Mouse (Mus musculus) CH12.LX (cell line): ENCODE measurements at regions not wholly inside any gene's neighbourhood (a gene's known extent, or its start where the extent isn't known, plus 50 kb on each side); places are given as distances from the start of the nearest gene placed in this dataset.

Source experiments
- DNase-seq: peaks from one replicate; pipeline ENCODE4 v3.0.0-alpha.2; 2013; ENCODE audit errors: extremely low read depth
- H3K27ac ChIP-seq: 2 replicates; pipeline ENCODE4 v1.5.1; 2012; ENCODE audit warnings: low read depth, mild to moderate bottlenecking, control low read depth, moderate library complexity; ENCODE audit not compliant: insufficient read depth
- H3K27me3 ChIP-seq: replicated peaks from 2 replicates; pipeline ENCODE3; 2012; ENCODE audit warnings: inconsistent platforms
- H3K36me3 ChIP-seq, 2 experiments: replicated peaks in 1 of 2; 2 replicates each; pipeline versions ENCODE3 to v1.6.1; 2012; ENCODE audit warnings: inconsistent platforms in 1 of 2, low read length in 1 of 2, mild to moderate bottlenecking in 1 of 2, mixed read lengths in 1 of 2, moderate library complexity in 1 of 2; ENCODE audit not compliant: control insufficient read depth in 1 of 2, insufficient read depth in 1 of 2
- H3K4me1 ChIP-seq, 2 experiments: 2 replicates each; pipeline ENCODE4 v1.6.1; 2012; ENCODE audit warnings: inconsistent platforms in 1 of 2, moderate library complexity in 1 of 2; ENCODE audit not compliant: insufficient read depth in 2 of 2, control insufficient read depth in 1 of 2
- H3K4me2 ChIP-seq: 2 replicates; pipeline ENCODE4 v1.6.1; 2012; ENCODE audit warnings: low read depth, mild to moderate bottlenecking, control low read depth; ENCODE audit not compliant: poor library complexity, insufficient read depth, severe bottlenecking
- H3K4me3 ChIP-seq, 3 experiments: fragments of 150-350 bp in 1 of 3; sonication (generic) in 1 of 3; replicated peaks in 1 of 3; 2 replicates each; pipeline versions ENCODE3 to v1.5.1; 2011 to 2012; ENCODE audit warnings: low read depth in 2 of 3, low read length in 2 of 3, mild to moderate bottlenecking in 2 of 3, moderate library complexity in 2 of 3, control low read depth in 1 of 3, improper control_type of control experiment in 1 of 3, inconsistent platforms in 1 of 3, mixed read lengths in 1 of 3; ENCODE audit not compliant: poor library complexity in 1 of 3
- H3K79me2 ChIP-seq: replicated peaks from 2 replicates; pipeline ENCODE4 v1.6.1; 2012; ENCODE audit warnings: mild to moderate bottlenecking, moderate library complexity; ENCODE audit not compliant: control insufficient read depth, poor library complexity, insufficient read depth, severe bottlenecking; ENCODE audit errors: extremely low read depth
- H3K9ac ChIP-seq: 2 replicates; pipeline ENCODE4 v1.6.1; 2012; ENCODE audit warnings: low read depth, mild to moderate bottlenecking, control low read depth, moderate library complexity; ENCODE audit not compliant: insufficient read depth
- H3K9me3 ChIP-seq: replicated peaks from 2 replicates; pipeline ENCODE3; 2012; ENCODE audit warnings: low read length, inconsistent platforms, mixed read lengths
- BHLHE40 ChIP-seq: IDR thresholded peaks from 2 replicates; pipeline ENCODE4 v1.6.1; 2011; ENCODE audit warnings: mild to moderate bottlenecking, low read depth, low read length, improper control_type of control experiment
- CTCF ChIP-seq, 2 experiments: IDR thresholded peaks in 1 of 2; conservative IDR thresholded peaks in 1 of 2; 2 replicates each; pipeline ENCODE4 v1.5.1; 2011 to 2012; ENCODE audit warnings: low read depth in 2 of 2, low read length in 2 of 2, improper control_type of control experiment in 1 of 2, inconsistent platforms in 1 of 2, mild to moderate bottlenecking in 1 of 2, moderate library complexity in 1 of 2
- E2F4 ChIP-seq: IDR thresholded peaks from 2 replicates; pipeline ENCODE4 v1.6.1; 2011; ENCODE audit warnings: low read depth, low read length, improper control_type of control experiment; ENCODE audit not compliant: insufficient replicate concordance
- ELF1 ChIP-seq: IDR thresholded peaks from 2 replicates; pipeline ENCODE4 v1.6.1; 2014; ENCODE audit warnings: low read depth, mild to moderate bottlenecking, inconsistent platforms, low read length, improper control_type of control experiment
- ETS1 ChIP-seq: conservative IDR thresholded peaks from 2 replicates; pipeline ENCODE4 v1.6.1; 2012; ENCODE audit warnings: low read depth, mild to moderate bottlenecking, inconsistent platforms, low read length, improper control_type of control experiment, moderate library complexity
- GABPA ChIP-seq: IDR thresholded peaks from 2 replicates; pipeline ENCODE4 v1.6.1; 2012; ENCODE audit warnings: low read depth, low read length, improper control_type of control experiment, inconsistent platforms; ENCODE audit not compliant: insufficient replicate concordance
- IRF4 ChIP-seq: IDR thresholded peaks from 2 replicates; pipeline ENCODE4 v1.6.1; 2014; ENCODE audit warnings: low read depth, mild to moderate bottlenecking, inconsistent platforms, low read length, improper control_type of control experiment
- JUND ChIP-seq: conservative IDR thresholded peaks from 2 replicates; pipeline ENCODE4 v1.6.1; 2011; ENCODE audit warnings: low read depth, low read length, improper control_type of control experiment
- MAZ ChIP-seq: IDR thresholded peaks from 2 replicates; pipeline ENCODE4 v1.6.1; 2012; ENCODE audit warnings: low read depth, mild to moderate bottlenecking, inconsistent platforms, low read length, improper control_type of control experiment, moderate library complexity
- MXI1 ChIP-seq: IDR thresholded peaks from 2 replicates; pipeline ENCODE4 v1.6.1; 2011; ENCODE audit warnings: mild to moderate bottlenecking, low read depth, low read length, improper control_type of control experiment
- NELFE ChIP-seq: IDR thresholded peaks from 2 replicates; pipeline ENCODE4 v1.6.1; 2011; ENCODE audit warnings: low read depth, low read length, improper control_type of control experiment
- NRF1 ChIP-seq: IDR thresholded peaks from 2 replicates; pipeline ENCODE4 v1.6.1; 2014; ENCODE audit warnings: low read depth, mild to moderate bottlenecking, inconsistent platforms, low read length, improper control_type of control experiment, moderate library complexity
- POLR2A ChIP-seq: IDR thresholded peaks from 2 replicates; pipeline ENCODE4 v1.6.1; 2011; ENCODE audit warnings: low read depth, mild to moderate bottlenecking, improper control_type of control experiment, low read length
- RAD21 ChIP-seq: IDR thresholded peaks from 2 replicates; pipeline ENCODE4 v1.6.1; 2011; ENCODE audit warnings: low read depth, mild to moderate bottlenecking, low read length, improper control_type of control experiment, moderate library complexity
- RCOR1 ChIP-seq: conservative IDR thresholded peaks from 2 replicates; pipeline ENCODE4 v1.6.1; 2012; ENCODE audit warnings: low read depth, mild to moderate bottlenecking, inconsistent platforms, low read length, improper control_type of control experiment
- SIN3A ChIP-seq: IDR thresholded peaks from 2 replicates; pipeline ENCODE4 v1.6.1; 2012; ENCODE audit warnings: low read length, improper control_type of control experiment, inconsistent platforms
- TBP ChIP-seq: conservative IDR thresholded peaks from 2 replicates; pipeline ENCODE4 v1.6.1; 2011; ENCODE audit warnings: low read depth, low read length, improper control_type of control experiment
- TCF12 ChIP-seq: IDR thresholded peaks from 2 replicates; pipeline ENCODE4 v1.6.1; 2014; ENCODE audit warnings: low read depth, mild to moderate bottlenecking, inconsistent platforms, low read length, improper control_type of control experiment
- USF2 ChIP-seq: conservative IDR thresholded peaks from 2 replicates; pipeline ENCODE4 v1.6.1; 2011; ENCODE audit warnings: low read depth, low read length, improper control_type of control experiment
- ZC3H11A ChIP-seq: IDR thresholded peaks from 2 replicates; pipeline ENCODE4 v1.6.1; 2012; ENCODE audit warnings: low read depth, mild to moderate bottlenecking, inconsistent platforms, low read length, improper control_type of control experiment
- ZNF384 ChIP-seq: IDR thresholded peaks from 2 replicates; pipeline ENCODE4 v1.6.1; 2012; ENCODE audit warnings: low read depth, low read length, improper control_type of control experiment, inconsistent platforms
- dilution Hi-C: fragments of 300-500 bp; cut with MboI; formaldehyde crosslinking; loops from 2 replicates; pipeline ENCODE4 v1.14.3; 2020; ENCODE audit warnings: low sequenced_read_pairs; ENCODE audit not compliant: extremely low pct_unique_long_range_greater_than_20kb, extremely low pct_ligation_motif_present
- in situ Hi-C: fragments of 300-500 bp; cut with MboI; formaldehyde crosslinking; loops from 3 replicates; pipeline ENCODE4 v1.14.3; 2019; ENCODE audit warnings: low sequenced_read_pairs, low pct_ligation_motif_present, low pct_unique_long_range_greater_than_20kb, mixed read lengths

DNA sequence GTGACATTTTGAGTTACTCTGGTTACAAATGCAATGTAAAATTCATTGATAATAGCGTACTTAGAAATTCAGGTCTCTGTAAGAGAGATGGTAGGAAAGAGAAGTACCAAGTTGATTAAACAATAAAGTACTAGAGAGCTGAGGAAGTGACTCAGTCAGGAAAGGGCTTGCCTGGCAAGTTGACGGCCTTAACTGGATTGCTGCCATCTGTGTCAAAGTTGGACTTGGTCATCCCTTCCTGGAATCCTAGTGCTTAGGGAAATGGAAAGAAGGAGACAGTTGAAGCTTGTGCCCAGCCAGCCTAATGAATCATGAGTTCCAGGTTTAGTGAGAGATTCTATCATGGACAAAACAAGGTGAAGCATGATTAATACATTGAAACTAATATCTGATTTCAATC lies 64.8 kb downstream of the Rpl36a-ps1 start:
- Histone ChIP-seq H3K27me3 (no peaks in the 10 kb centered on the region), H3K9me3 (peaks cover 17% of the 10 kb centered on the region), H3K27ac (no peak overlapping the region), H3K79me2 (no peaks in the 10 kb centered on the region), H3K4me3 (no peak overlapping the region), H3K36me3 (no peaks in the 10 kb centered on the region), H3K4me2 (no peak overlapping the region), H3K4me1 (no peaks in the 10 kb centered on the region), H3K9ac (no peak overlapping the region)
- DNase-seq, result no peak
- TF ChIP-seq MXI1 (no peak), SIN3A (no peak), BHLHE40 (no peak), ZC3H11A (no peak), NRF1 (no peak), POLR2A (no peak), JUND (no peak), ELF1 (no peak), CTCF (conservative IDR thresholded peaks at IDR 0.05 in 1 of 2, IDR thresholded peaks at IDR 0.05 in 1 of 2; ENCODE audit: low read depth in 2 of 2, low read length in 2 of 2) (no peak), TBP (no peak), ETS1 (no peak), GABPA (no peak), RCOR1 (no peak), MAZ (no peak), TCF12 (no peak), RAD21 (no peak), ZNF384 (no peak), IRF4 (no peak)
- dilution Hi-C loops (no loop called here), in situ Hi-C loops (no loop called here)

DNA sequence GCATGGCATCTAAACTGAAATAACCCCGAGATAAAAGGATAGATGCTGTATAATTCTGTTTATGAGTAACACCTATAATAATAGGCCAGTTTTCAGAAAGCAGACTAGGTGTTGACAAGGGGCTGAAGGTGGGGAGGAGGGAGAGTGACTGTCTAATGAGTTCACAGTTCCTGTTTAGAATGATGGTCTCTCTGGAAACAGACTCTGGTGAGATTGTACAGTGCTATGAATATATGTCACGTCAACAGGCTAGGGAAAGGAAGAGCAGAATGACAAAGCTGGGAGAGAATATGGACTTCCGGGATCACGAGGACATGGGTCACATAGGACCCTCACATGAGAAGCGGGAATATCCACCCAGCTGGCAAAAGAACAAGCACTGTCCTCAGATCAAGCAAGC lies 85.9 kb downstream of the Rpl36a-ps1 start:
- no peak for TF ChIP-seq USF2
- no peak for TF ChIP-seq NELFE
- TF ChIP-seq E2F4, result no peak
- TF ChIP-seq, all 38 proteins: peak for 0
- no peak for DNase-seq
- in situ Hi-C loops (no loop called here), dilution Hi-C loops (no loop called here)
- Histone ChIP-seq H3K4me3 (no peak overlapping the region), H3K27me3 (no peaks in the 10 kb centered on the region), H3K4me2 (no peak overlapping the region), H3K9me3 (peaks cover 9% of the 10 kb centered on the region), H3K79me2 (no peaks in the 10 kb centered on the region), H3K36me3 (no peaks in the 10 kb centered on the region), H3K4me1 (peaks cover 3 to 8% of the 10 kb centered on the region in 2 experiments; a peak in 2 of 4 replicates), H3K9ac (no peak overlapping the region), H3K27ac (no peak overlapping the region)
